Comparison of ENCODE assay signal across 16 mouse cellular contexts in the genomic region with DNA sequence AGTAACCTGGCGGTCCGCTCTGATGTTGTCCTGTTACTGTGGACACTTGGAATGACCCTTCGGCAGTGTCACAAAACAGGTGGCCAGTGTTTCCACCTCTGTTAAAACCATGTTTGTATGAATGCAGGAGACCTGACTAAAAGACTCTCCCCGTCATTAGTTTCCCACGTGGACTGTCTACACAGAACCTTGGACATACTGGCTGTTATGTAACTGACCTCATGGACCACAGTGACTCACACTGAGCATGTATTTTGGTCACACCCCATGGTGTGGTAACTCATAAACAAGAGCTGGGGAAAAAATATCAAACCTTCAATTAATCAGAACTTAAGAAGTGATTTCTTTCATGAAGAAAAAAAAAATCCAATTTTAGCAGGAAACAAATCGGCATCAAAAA. TPM values are rescaled to one million over a fixed set of nuclear protein-coding genes. Genes with fewer than 3 reads are reported as not detected.
A peak's percentile ranks its signal among the peaks of the same experiment; 100 is the strongest.
DNase-seq lines count a peak whose midpoint lies in the region; ATAC-seq and TF ChIP-seq lines count a peak whose summit lies in the region.
"Had no signal": no experiment of that assay in that cellular context is flagged by ENCODE, and none has a peak within 500 bp of the region (broad histone marks: within the 10 kb centered on the region; RNA-seq: fewer than 3 reads in every experiment).

No protein-coding gene starts in this region.

- intact Hi-C loops in gastrocnemius, postnatal 14 days (cut with DNase I; ENCODE audit: low total_unique reads) = no loop called here

- no peak for ATAC-seq in liver, embryonic 11.5 days (replicated peaks; ENCODE audit: low FRiP score)
- peak; percentile 83 for ATAC-seq in neutrophil, adult 5-6 weeks (ENCODE audit: extremely low read depth, insufficient number of reproducible peaks, low FRiP score, poor library complexity, severe bottlenecking)
- no peak for ATAC-seq in hindbrain, embryonic 14.5 days (ENCODE audit: low FRiP score)

- peak overlapping the region; percentile 55 for H3K9ac ChIP-seq in liver, adult 2 months (ENCODE audit: low read depth, low read length)
- H3K9ac ChIP-seq in liver, embryonic 11.5 days (ENCODE audit: low read depth, low read length) = no peak overlapping the region
- no peak overlapping the region for H3K9ac ChIP-seq in hindbrain, embryonic 14.5 days

- no peaks in the 10 kb centered on the region for H3K27me3 ChIP-seq in liver, adult 2 months (ENCODE audit: control insufficient read depth, insufficient read depth, low read length)
- H3K27me3 ChIP-seq in liver, embryonic 11.5 days (replicated peaks; ENCODE audit: control insufficient read depth, insufficient read depth, low read length) = no peaks in the 10 kb centered on the region
- H3K27me3 ChIP-seq in hindbrain, embryonic 14.5 days (ENCODE audit: control insufficient read depth, insufficient read depth, low read length) = no peaks in the 10 kb centered on the region

- peak; percentile 13 for DNase-seq in gastrocnemius, adult 18-20 months (ENCODE audit: low spot score)
- no peak for DNase-seq in gastrocnemius, postnatal 14 days
- peak; percentile 99 for DNase-seq in liver, adult 2 months (ENCODE audit: extremely low read depth, low read depth, low spot score)
- DNase-seq in liver, embryonic 11.5 days (ENCODE audit: low spot score) = no peak
- peak; percentile 27 for DNase-seq in adrenal gland, postnatal 14 days
- no peak for DNase-seq in hindbrain, embryonic 14.5 days (ENCODE audit: low spot score)
- DNase-seq in B cell, adult 2 months = no peak
- DNase-seq: cerebellum, postnatal 14 days; left cerebral cortex, postnatal 4 days; thymus, adult 2 months had no signal

- no peaks in the 10 kb centered on the region for H3K36me3 ChIP-seq in liver, adult 2 months (ENCODE audit: control insufficient read depth, insufficient read depth, low read length)
- H3K36me3 ChIP-seq in liver, embryonic 11.5 days (ENCODE audit: control insufficient read depth, insufficient read depth, low read length) = no peaks in the 10 kb centered on the region
- no peaks in the 10 kb centered on the region for H3K36me3 ChIP-seq in hindbrain, embryonic 14.5 days (replicated peaks; ENCODE audit: control insufficient read depth, insufficient read depth)
- H3K36me3 ChIP-seq: embryonic facial prominence, embryonic 10.5 days had no signal

- no peaks in the 10 kb centered on the region for H3K9me3 ChIP-seq in liver, embryonic 11.5 days (ENCODE audit: control insufficient read depth, low read length)
- no peaks in the 10 kb centered on the region for H3K9me3 ChIP-seq in hindbrain, embryonic 14.5 days (ENCODE audit: control insufficient read depth, low read length)
- H3K9me3 ChIP-seq: embryonic facial prominence, embryonic 10.5 days had no signal

- H3K79me2 ChIP-seq in liver, adult 2 months (ENCODE audit: control insufficient read depth, insufficient read depth, low read length) = no peaks in the 10 kb centered on the region

- no peak for TF ChIP-seq CTCF in liver, adult 2 months (IDR thresholded peaks at IDR 0.05; ENCODE audit: low read depth, low read length)

- H3K4me1 ChIP-seq in liver, adult 2 months (ENCODE audit: control insufficient read depth, insufficient read depth, low read length) = peaks cover 3% of the 10 kb centered on the region
- no peaks in the 10 kb centered on the region for H3K4me1 ChIP-seq in liver, embryonic 11.5 days (replicated peaks; ENCODE audit: control insufficient read depth, insufficient read depth, low read length)
- H3K4me1 ChIP-seq in hindbrain, embryonic 14.5 days (replicated peaks; ENCODE audit: control insufficient read depth, insufficient read depth, low read length) = no peaks in the 10 kb centered on the region
- H3K4me1 ChIP-seq: embryonic facial prominence, embryonic 10.5 days had no signal

- peak overlapping the region; percentile 41 for H3K4me3 ChIP-seq in liver, adult 2 months (ENCODE audit: insufficient read depth, low read depth, low read length)
- H3K4me3 ChIP-seq in liver, embryonic 11.5 days (ENCODE audit: low read depth, low read length) = no peak overlapping the region
- H3K4me3 ChIP-seq in hindbrain, embryonic 14.5 days (replicated peaks; ENCODE audit: low read length) = no peak overlapping the region
- H3K4me3 ChIP-seq: embryonic facial prominence, embryonic 10.5 days had no signal

- peak overlapping the region; percentile 99 for H3K27ac ChIP-seq in liver, adult 2 months (replicated peaks; ENCODE audit: insufficient read depth, low read depth, low read length)
- H3K27ac ChIP-seq in liver, embryonic 11.5 days (ENCODE audit: low read depth, low read length) = no peak overlapping the region
- H3K27ac ChIP-seq in hindbrain, embryonic 14.5 days = no peak overlapping the region
- H3K27ac ChIP-seq: embryonic facial prominence, embryonic 10.5 days had no signal

- 39% methylated on average over 6 of the region's 6 CpGs for WGBS in liver, adult 2 months
- WGBS in liver, embryonic 11.5 days = 91% methylated on average over 6 of the region's 6 CpGs
- 94% methylated on average over 6 of the region's 6 CpGs for WGBS in hindbrain, embryonic 14.5 days

- TF ChIP-seq POLR2A in liver, adult 2 months (IDR thresholded peaks at IDR 0.05; ENCODE audit: extremely low read depth, insufficient read depth, low read length) = no peak

- no peak overlapping the region for H3K4me2 ChIP-seq in liver, embryonic 11.5 days
- H3K4me2 ChIP-seq in hindbrain, embryonic 14.5 days (replicated peaks) = no peak overlapping the region

RNA-seq across cellular contexts. Expression of gene Gm47996, which starts 54.9 kb away (rescaled TPM):
- total RNA-seq in gastrocnemius, adult 18-20 months (2021) = under 1 TPM in 1 of 2 experiments, not detected in 1; 0.28 TPM
- total RNA-seq in gastrocnemius, postnatal 14 days (2021) = not detected
- total RNA-seq in liver, adult 2 months (2014; rRNA removed) = not detected in 2 replicates
- polyA plus RNA-seq in liver, adult 2 months (2012; rRNA removed) = not detected in 2 replicates
- polyA plus RNA-seq in liver, embryonic 11.5 days (2014; fragmentation: Nextera tagmentation; extraction: Ambion mirVana) = 0.26 and 0.27 TPM in 2 replicates
- not detected in 2 replicates for total RNA-seq in adrenal gland, postnatal 14 days (2021)
- not detected in 2 replicates for total RNA-seq in neutrophil, adult 5-6 weeks (2017)
- polyA plus RNA-seq in hindbrain, embryonic 14.5 days (2014; fragmentation: Nextera tagmentation; extraction: Ambion mirVana) = 0.30 TPM in 1 of 2 replicates, not detected in the other
- total RNA-seq: heart, adult 8-10 months; heart, postnatal 25 days; layer of hippocampus, postnatal 14 days; left cerebral cortex, postnatal 4 days; MEL had no signal
- polyA plus RNA-seq: embryonic facial prominence, embryonic 10.5 days; thymus, adult 2 months had no signal

Comparison
In these comparisons a context has a peak if more than half of its experiments do, and no peak if none do; other contexts are left out.
1. DNase-seq: peak in gastrocnemius, adult 18-20 months (single experiment), liver, adult 2 months (single experiment) and adrenal gland, postnatal 14 days (single experiment); none in gastrocnemius, postnatal 14 days (single experiment), liver, embryonic 11.5 days (single experiment), hindbrain, embryonic 14.5 days (single experiment) and B cell, adult 2 months (0 of 2).